Mouse (Mus musculus): ENCODE data around the gene Vpreb1.

DNA sequence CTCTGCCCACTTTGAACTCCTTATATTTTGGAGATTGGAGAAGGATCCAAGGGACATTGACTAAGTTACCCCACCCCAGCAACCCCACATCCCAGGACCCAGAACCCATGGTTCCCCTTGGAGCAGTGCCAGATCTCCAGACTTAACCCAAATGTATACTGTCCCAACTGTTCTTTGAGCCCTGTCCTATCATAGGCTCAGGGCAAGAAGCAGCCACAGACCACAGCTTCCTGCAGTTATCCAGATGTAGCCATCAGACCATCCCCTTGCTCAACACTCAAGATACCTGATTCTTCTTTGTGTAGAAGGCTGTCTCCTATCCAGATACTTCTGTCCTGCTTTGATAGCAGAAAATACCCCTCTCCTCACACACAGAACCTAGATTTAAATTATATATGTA is 5.4 kb downstream of the Vpreb1 start:
- TF ChIP-seq CTCF (IDR thresholded peaks at IDR 0.05; ENCODE audit: low read depth), result no peak
- TF ChIP-seq EP300 (IDR thresholded peaks at IDR 0.05; ENCODE audit: low read depth), result no peak
